Mouse (Mus musculus) heart, adult 2 months (tissue): ENCODE data around the gene Sept9. TPM values are rescaled to one million over a fixed set of nuclear protein-coding genes. Genes with fewer than 3 reads are reported as not detected.

Experiments used
- DNase-seq, 2 experiments: peaks; one replicate each; pipeline ENCODE4 v3.0.0; 2021
- H3K27ac ChIP-seq: fragments of 200-600 bp; 2 replicates; pipeline ENCODE4 v1.8.1; 2022
- H3K27me3 ChIP-seq: fragments of 200-500 bp; 2 replicates; pipeline ENCODE4 v1.6.1; 2012; ENCODE audit warnings: mild to moderate bottlenecking, low read length, inconsistent platforms, mixed read lengths; ENCODE audit not compliant: control insufficient read depth, insufficient read depth
- H3K36me3 ChIP-seq: fragments of 200-500 bp; 2 replicates; pipeline ENCODE4 v1.6.1; 2012; ENCODE audit warnings: low read length, inconsistent platforms; ENCODE audit not compliant: control insufficient read depth, insufficient read depth
- H3K4me1 ChIP-seq: fragments of 200-500 bp; 2 replicates; pipeline ENCODE4 v1.6.1; 2011; ENCODE audit warnings: low read length; ENCODE audit not compliant: control insufficient read depth, insufficient read depth
- H3K4me3 ChIP-seq: fragments of 200-600 bp; 2 replicates; pipeline ENCODE4 v1.8.1; 2022
- H3K79me2 ChIP-seq: fragments of 200-500 bp; replicated peaks from 2 replicates; pipeline ENCODE4 v1.6.1; 2012; ENCODE audit warnings: mild to moderate bottlenecking, inconsistent platforms, low read length, moderate library complexity, mixed read lengths; ENCODE audit not compliant: control insufficient read depth, insufficient read depth
- H3K9ac ChIP-seq: fragments of 200-500 bp; 2 replicates; pipeline ENCODE4 v1.6.1; 2012; ENCODE audit warnings: low read depth, mild to moderate bottlenecking, control low read depth, inconsistent platforms, low read length, mixed read lengths
- CTCF ChIP-seq: fragments of 200-600 bp; IDR thresholded peaks from 2 replicates; pipeline ENCODE4 v1.8.1; 2022; ENCODE audit warnings: antibody characterized with exemption, mild to moderate bottlenecking, moderate library complexity
- EP300 ChIP-seq: fragments of 200-500 bp; IDR thresholded peaks from 2 replicates; pipeline ENCODE4 v1.6.1; 2011; ENCODE audit warnings: low read depth, low read length, control low read depth; ENCODE audit not compliant: insufficient read depth
- POLR2A ChIP-seq: fragments of 200-500 bp; IDR thresholded peaks from 2 replicates; pipeline ENCODE4 v1.6.1; 2011; ENCODE audit warnings: mild to moderate bottlenecking, low read depth, low read length, control low read depth; ENCODE audit not compliant: insufficient read depth
- WGBS: fragments of 180-500 bp; shearing (Covaris S2); methylation state at CpG from one replicate; pipeline ENCODE4 v1.1.7; 2018; 5-methylcytosine and 5-hydroxymethylcytosine counted together
- intact Hi-C: fragments of 180-260 bp; cut with DNase I; formaldehyde crosslinking; loops from one replicate; pipeline ENCODE4 v1.15.1; 2025
- polyA plus RNA-seq: library from polyadenylated mRNA; depleted of rRNA; stranded (reverse); fragments of >200 nt; gene quantifications from 2 replicates; pipeline ENCODE4 v1.2.3, GENCODE M21; 2012
- total RNA-seq, 2 experiments: library from RNA; stranded (reverse); gene quantifications; 2 replicates each; pipeline ENCODE4 v1.2.3; 2021

Gene Sept9
- total and polyA plus RNA-seq, 3 experiments = 15.9 to 31.9 (median 28.2) TPM

GRCm38 (mm10) chr11:117307895-117308786 is 108.7 kb downstream of the Sept9 start:
- intact Hi-C loops = no loop called here
- Histone ChIP-seq H3K27ac (peak overlapping the region; percentile 62), H3K4me3 (no peak overlapping the region), H3K27me3 (no peaks in the 10 kb centered on the region), H3K36me3 (0 out of 2 replicates have a peak, but pooled peaks cover 2% of the 10 kb centered on the region), H3K9ac (no peak overlapping the region), H3K79me2 (peaks cover 2% of the 10 kb centered on the region; the same call in 1 of the 2 replicates), H3K4me1 (peaks cover 63% of the 10 kb centered on the region)
- TF ChIP-seq EP300 (no peak), POLR2A (no peak), CTCF (no peak)
- DNase-seq = peak; percentile 51 to 58
- 25% methylated on average over 13 of the region's 13 CpGs for WGBS

- 0 out of 2 replicates have a peak, but pooled peaks cover 2% of the 10 kb centered on the region for H3K36me3 ChIP-seq
- no peaks in the 10 kb centered on the region for H3K27me3 ChIP-seq
- H3K79me2 ChIP-seq = no peaks in the 10 kb centered on the region
- peak overlapping the region; percentile 10; the same call in 1 of the 2 replicates for H3K9ac ChIP-seq
- TF ChIP-seq POLR2A = no peak
- TF ChIP-seq EP300 = no peak
- no peak for TF ChIP-seq CTCF
- WGBS = 62% methylated on average over 17 of the region's 17 CpGs
- peaks cover 75% of the 10 kb centered on the region for H3K4me1 ChIP-seq
- no peak for DNase-seq
- intact Hi-C loops = no loop called here
- no peak overlapping the region for H3K4me3 ChIP-seq
- H3K27ac ChIP-seq = peak overlapping the region; percentile 62
Observed at GRCm38 (mm10) chr11:117309108-117309917, 109.9 kb downstream of the Sept9 start.

GRCm38 (mm10) chr11:117309918-117310287 is 110.4 kb downstream of the Sept9 start:
- intact Hi-C loops = no loop called here
- Histone ChIP-seq H3K27me3 (no peaks in the 10 kb centered on the region), H3K9ac (no peak overlapping the region), H3K36me3 (0 out of 2 replicates have a peak, but pooled peaks cover 2% of the 10 kb centered on the region), H3K27ac (peak overlapping the region; percentile 37; the same call in 1 of the 2 replicates), H3K79me2 (no peaks in the 10 kb centered on the region), H3K4me3 (no peak overlapping the region), H3K4me1 (peaks cover 80% of the 10 kb centered on the region)
- WGBS = 41% methylated on average over 3 of the region's 3 CpGs
- TF ChIP-seq EP300 (no peak), POLR2A (no peak), CTCF (no peak)
- peak; percentile 76 to 78 for DNase-seq

GRCm38 (mm10) chr11:117310341-117311107 is 111.1 kb downstream of the Sept9 start:
- no peak for DNase-seq
- Histone ChIP-seq H3K9ac (no peak overlapping the region), H3K4me3 (no peak overlapping the region), H3K79me2 (no peaks in the 10 kb centered on the region), H3K36me3 (0 out of 2 replicates have a peak, but pooled peaks cover 2% of the 10 kb centered on the region), H3K4me1 (peaks cover 81% of the 10 kb centered on the region), H3K27ac (peak overlapping the region; percentile 85), H3K27me3 (no peaks in the 10 kb centered on the region)
- intact Hi-C loops = no loop called here
- TF ChIP-seq POLR2A (no peak), CTCF (no peak), EP300 (no peak)
- WGBS = 62% methylated on average over 12 of the region's 12 CpGs

GRCm38 (mm10) chr11:117311127-117311800 is 111.8 kb downstream of the Sept9 start:
- no peak overlapping the region for H3K4me3 ChIP-seq

More at GRCm38 (mm10) chr11:117311127-117311800, 111.8 kb downstream of the Sept9 start:
- H3K79me2 ChIP-seq = no peaks in the 10 kb centered on the region
- intact Hi-C loops = no loop called here
- peak overlapping the region; percentile 15 for H3K9ac ChIP-seq
- no peaks in the 10 kb centered on the region for H3K27me3 ChIP-seq
- WGBS = 12% methylated on average over 15 of the region's 15 CpGs
- 0 out of 2 replicates have a peak, but pooled peaks cover 2% of the 10 kb centered on the region for H3K36me3 ChIP-seq
- H3K4me1 ChIP-seq = peaks cover 79% of the 10 kb centered on the region
- DNase-seq = peak; percentile 83 to 90
- H3K27ac ChIP-seq = peak overlapping the region; percentile 85
- TF ChIP-seq CTCF (no peak), EP300 (no peak), POLR2A (no peak)
